In genomic region chr10:71462371-71462770, GRCm38 (mm10) we compare ENCODE assay signal across 7 mouse cellular contexts.
A peak's percentile ranks its signal among the peaks of the same experiment; 100 is the strongest.
DNase-seq lines count a peak whose midpoint lies in the region; TF ChIP-seq lines count a peak whose summit lies in the region.
"Not testable (repeated sequence)": the region's sequence is repeated elsewhere in the genome, so short reads cannot be mapped to it uniquely, and the experiment has no call there.

No protein-coding gene starts in this region.

- 50% methylated on average over 13 of the region's 13 CpGs for WGBS in kidney, adult 2 months

- not testable (repeated sequence) for H3K4me3 ChIP-seq in ES-Bruce4 (ENCODE audit: low read depth, low read length); kidney, adult 2 months (ENCODE audit: insufficient read depth, low read depth, low read length)

- not testable (repeated sequence) for H3K27me3 ChIP-seq in ES-Bruce4 (ENCODE audit: control insufficient read depth, insufficient read depth, low read length, poor library complexity, severe bottlenecking); kidney, adult 2 months (replicated peaks; ENCODE audit: control insufficient read depth, insufficient read depth, low read length)

- not testable (repeated sequence) for H3K4me1 ChIP-seq in ES-Bruce4 (ENCODE audit: control insufficient read depth, insufficient read depth, low read length); kidney, adult 2 months (ENCODE audit: control insufficient read depth, insufficient read depth, low read length)

- not testable (repeated sequence) for H3K9ac ChIP-seq in ES-Bruce4 (ENCODE audit: low read depth, poor library complexity, severe bottlenecking)

- not testable (repeated sequence) for H3K9me3 ChIP-seq in ES-Bruce4 (replicated peaks; ENCODE audit: control insufficient read depth, insufficient read depth, low read length, poor library complexity, severe bottlenecking)

- H3K27ac ChIP-seq in ES-Bruce4 (ENCODE audit: insufficient read depth, low read length); kidney, adult 2 months (ENCODE audit: insufficient read depth, low read depth, low read length): not testable (repeated sequence)

- not testable (repeated sequence) for TF ChIP-seq POLR2A in ES-Bruce4 (IDR thresholded peaks at IDR 0.05; ENCODE audit: insufficient read depth, low read length); kidney, adult 2 months (IDR thresholded peaks at IDR 0.05; ENCODE audit: low read depth, low read length)

- peak; percentile 35 for DNase-seq in R1 (ENCODE audit: low read depth, low spot score)
- DNase-seq in kidney, adult 11 months, result peak; percentile 7
- peak; percentile 4 for DNase-seq in kidney, adult 2 months
- peak; percentile 11 for DNase-seq in kidney, postnatal 10 days
- DNase-seq in kidney, postnatal 25 days, result peak; percentile 4 to 39
- peak; percentile 5 to 26 for DNase-seq in kidney, postnatal 4 days

- H3K36me3 ChIP-seq in ES-Bruce4 (ENCODE audit: control insufficient read depth, insufficient read depth, low read length, poor library complexity, severe bottlenecking); kidney, adult 2 months (ENCODE audit: control insufficient read depth, insufficient read depth, low read length): not testable (repeated sequence)

- 0 out of 2 replicates have a peak, but pooled peaks have one; percentile 8 for TF ChIP-seq EP300 in ES-Bruce4 (IDR thresholded peaks at IDR 0.05; ENCODE audit: insufficient read depth, low read depth, low read length)

- not testable (repeated sequence) for TF ChIP-seq CTCF in ES-Bruce4 (IDR thresholded peaks at IDR 0.05; ENCODE audit: low read depth, low read length); kidney, adult 2 months (conservative IDR thresholded peaks at IDR 0.05; ENCODE audit: insufficient read depth, insufficient read length, low read depth, low read length)
